Mouse (Mus musculus): ENCODE data around the gene Unc50. TPM values are rescaled to one million over a fixed set of nuclear protein-coding genes. Genes with fewer than 3 reads are reported as not detected.

Unc50 gene
- total and polyA plus RNA-seq, 3 experiments, result 61.8 to 609 (median 62.3) TPM

DNA sequence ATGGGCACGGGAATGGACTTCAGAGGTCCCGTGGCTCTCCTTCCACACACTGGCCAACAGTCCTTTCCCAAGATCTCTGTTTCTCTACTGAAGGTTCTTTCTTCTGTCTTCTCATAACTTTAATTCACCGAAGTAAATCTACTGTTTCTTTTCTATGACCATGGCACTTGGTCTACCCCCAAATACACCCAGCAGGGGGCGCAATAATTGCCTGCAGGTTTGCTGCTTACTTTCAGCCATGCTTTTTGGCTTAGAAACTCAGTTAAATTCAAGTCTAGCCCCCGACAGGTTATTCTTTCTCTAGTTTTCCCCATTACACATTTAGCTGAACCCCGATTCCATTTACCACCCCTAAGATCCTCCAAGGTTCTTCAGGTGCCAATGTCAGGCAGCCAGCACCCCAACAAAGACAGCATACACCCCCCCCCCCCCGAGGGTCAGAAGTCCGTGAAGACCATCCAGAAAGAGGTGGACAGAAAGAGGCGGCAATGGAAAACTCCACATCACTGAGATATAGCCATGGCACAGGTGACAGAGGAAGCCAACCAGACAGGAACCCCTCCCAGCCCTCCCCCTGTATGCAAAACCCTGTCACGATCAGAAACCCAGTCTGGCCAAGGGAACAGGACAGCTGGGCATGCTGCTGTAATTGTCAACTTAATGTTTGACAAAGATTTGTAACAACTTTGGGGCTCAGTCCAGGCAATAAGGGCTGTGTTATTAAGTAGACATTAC, 18.6 kb downstream of the Unc50 start (continued):
- no peak for TF ChIP-seq USF1 (IDR thresholded peaks at IDR 0.05; ENCODE audit: low read depth, low read length)
- TF ChIP-seq E2F4 (IDR thresholded peaks at IDR 0.05; ENCODE audit: borderline replicate concordance, low read depth, low read length), result no peak
- TF ChIP-seq MYC (IDR thresholded peaks at IDR 0.05; ENCODE audit: low read depth, low read length), result no peak
- TF ChIP-seq JUND (IDR thresholded peaks at IDR 0.05; ENCODE audit: low read depth, low read length), result no peak
- TF ChIP-seq EP300 (IDR thresholded peaks at IDR 0.05; ENCODE audit: low read depth in 1 of 2, low read length in 2 of 2), result no peak

DNA sequence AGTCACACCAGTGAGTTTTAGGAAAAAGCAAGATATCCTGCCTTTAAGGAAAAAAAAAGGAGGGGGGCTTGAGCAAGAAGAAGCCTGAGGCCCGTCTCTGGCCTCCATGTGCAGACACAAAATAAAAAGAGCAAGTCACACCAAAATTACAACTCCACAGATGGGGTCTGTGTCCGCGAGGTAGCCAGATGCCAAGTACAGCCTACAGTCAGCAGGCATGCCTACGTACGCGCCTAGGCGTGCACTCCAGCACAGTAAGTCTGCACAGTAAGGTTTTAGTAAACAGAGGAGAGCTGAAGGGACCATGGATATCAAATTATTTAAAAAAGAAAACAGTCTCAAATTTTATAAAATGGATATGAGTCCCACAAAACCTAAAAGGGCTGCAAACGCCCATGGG, 21.3 kb downstream of the Unc50 start:
- H3K36me3 ChIP-seq (ENCODE audit: control insufficient read depth in 1 of 2, insufficient read depth in 2 of 2, low read length in 2 of 2), result no peaks in the 10 kb centered on the region
- TF ChIP-seq UBTF (IDR thresholded peaks at IDR 0.05; ENCODE audit: borderline replicate concordance, insufficient read depth, low read depth, low read length), result no peak
- no peak for TF ChIP-seq MYC (IDR thresholded peaks at IDR 0.05; ENCODE audit: low read depth, low read length)
- TF ChIP-seq MYB (IDR thresholded peaks at IDR 0.05; ENCODE audit: low read depth, low read length), result no peak
- TF ChIP-seq BHLHE40 (IDR thresholded peaks at IDR 0.05; ENCODE audit: borderline replicate concordance, low read depth, low read length), result no peak
- no peak for TF ChIP-seq JUND (IDR thresholded peaks at IDR 0.05; ENCODE audit: low read depth, low read length)
- TF ChIP-seq SIN3A (IDR thresholded peaks at IDR 0.05; ENCODE audit: low read length), result no peak
- TF ChIP-seq SMC3 (IDR thresholded peaks at IDR 0.05; ENCODE audit: low read depth, low read length), result no peak
- no peak for TF ChIP-seq GABPA (IDR thresholded peaks at IDR 0.05; ENCODE audit: low read depth, low read length)
- no peak for TF ChIP-seq RAD21 (IDR thresholded peaks at IDR 0.05; ENCODE audit: low read depth, low read length)
- no peak for TF ChIP-seq MAFK (IDR thresholded peaks at IDR 0.05; ENCODE audit: borderline replicate concordance, low read depth, low read length)
- no peak for TF ChIP-seq CTCF (IDR thresholded peaks at IDR 0.05 in 2 of 3, conservative IDR thresholded peaks at IDR 0.05 in 1 of 3; ENCODE audit: control insufficient read depth in 1 of 3, insufficient read depth in 1 of 3, low read depth in 2 of 3, low read length in 3 of 3, poor library complexity in 1 of 3, severe bottlenecking in 1 of 3)
- TF ChIP-seq EP300 (IDR thresholded peaks at IDR 0.05; ENCODE audit: low read depth in 1 of 2, low read length in 2 of 2), result no peak
- no peak overlapping the region for H3K4me3 ChIP-seq (ENCODE audit: control insufficient read depth in 1 of 2, insufficient read depth in 1 of 2, low read depth in 2 of 2, low read length in 2 of 2)
- H3K79me2 ChIP-seq (ENCODE audit: control insufficient read depth, insufficient read depth, low read length, poor library complexity), result no peaks in the 10 kb centered on the region
- no peak for DNase-seq (ENCODE audit: low read depth, low spot score)
- no peak overlapping the region for H3K27ac ChIP-seq (ENCODE audit: control insufficient read depth, low read depth, low read length)
- no peaks in the 10 kb centered on the region for H3K27me3 ChIP-seq (ENCODE audit: control insufficient read depth in 1 of 2, insufficient read depth in 2 of 2, low read length in 2 of 2)
- no peaks in the 10 kb centered on the region for H3K4me1 ChIP-seq (ENCODE audit: control insufficient read depth in 1 of 2, insufficient read depth in 2 of 2, low read length in 2 of 2)
- no peaks in the 10 kb centered on the region for H3K9me3 ChIP-seq (replicated peaks; ENCODE audit: insufficient read depth, low read length)
- H3K9ac ChIP-seq (ENCODE audit: control insufficient read depth, low read depth, low read length, poor library complexity, severe bottlenecking), result no peak overlapping the region

DNA sequence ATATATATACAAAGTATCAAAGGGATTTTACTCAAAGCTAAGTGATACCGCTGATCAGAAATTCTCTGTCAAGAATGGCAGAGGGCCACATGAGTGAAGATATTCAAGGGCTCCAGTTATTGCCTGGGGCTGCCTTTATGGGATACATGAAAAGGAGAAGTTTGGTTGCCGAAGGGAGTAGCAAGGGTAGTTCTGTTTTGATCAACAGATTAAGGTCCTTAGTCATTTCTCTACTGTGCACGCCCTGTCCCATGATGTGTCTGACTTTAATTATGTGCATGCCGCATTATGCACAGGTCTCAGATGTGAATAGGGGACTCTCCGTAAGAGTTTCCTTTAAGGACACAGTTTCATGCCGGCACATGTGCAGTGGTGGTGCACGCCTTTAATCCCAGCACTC, 27.6 kb downstream of the Unc50 start:
- peak overlapping the region; percentile 1; the same call in 1 of the 2 replicates for H3K9ac ChIP-seq (ENCODE audit: control insufficient read depth, low read depth, low read length, poor library complexity, severe bottlenecking)
- DNase-seq (ENCODE audit: low read depth, low spot score), result peak; percentile 86
- no peaks in the 10 kb centered on the region for H3K79me2 ChIP-seq (ENCODE audit: control insufficient read depth, insufficient read depth, low read length, poor library complexity)
- H3K27me3 ChIP-seq (ENCODE audit: control insufficient read depth in 1 of 2, insufficient read depth in 2 of 2, low read length in 2 of 2), result no peaks in the 10 kb centered on the region
- no peak overlapping the region; a peak in 2 of 4 replicates for H3K4me3 ChIP-seq (ENCODE audit: control insufficient read depth in 1 of 2, insufficient read depth in 1 of 2, low read depth in 2 of 2, low read length in 2 of 2)
- peak overlapping the region; percentile 22; the same call in 1 of the 2 replicates for H3K27ac ChIP-seq (ENCODE audit: control insufficient read depth, low read depth, low read length)
- peaks cover 0 to 8% of the 10 kb centered on the region in 2 experiments; a peak in 2 of 4 replicates for H3K36me3 ChIP-seq (ENCODE audit: control insufficient read depth in 1 of 2, insufficient read depth in 2 of 2, low read length in 2 of 2)
- peaks cover 0 to 10% of the 10 kb centered on the region in 2 experiments; a peak in 3 of 4 replicates for H3K4me1 ChIP-seq (ENCODE audit: control insufficient read depth in 1 of 2, insufficient read depth in 2 of 2, low read length in 2 of 2)
- no peaks in the 10 kb centered on the region for H3K9me3 ChIP-seq (replicated peaks; ENCODE audit: insufficient read depth, low read length)
- TF ChIP-seq RCOR1 (IDR thresholded peaks at IDR 0.05; ENCODE audit: low read depth, low read length) (no peak), BHLHE40 (IDR thresholded peaks at IDR 0.05; ENCODE audit: borderline replicate concordance, low read depth, low read length) (no peak), MAFK (IDR thresholded peaks at IDR 0.05; ENCODE audit: borderline replicate concordance, low read depth, low read length) (no peak), CTCF (IDR thresholded peaks at IDR 0.05 in 2 of 3, conservative IDR thresholded peaks at IDR 0.05 in 1 of 3; ENCODE audit: control insufficient read depth in 1 of 3, insufficient read depth in 1 of 3, low read depth in 2 of 3, low read length in 3 of 3, poor library complexity in 1 of 3, severe bottlenecking in 1 of 3) (no peak), UBTF (IDR thresholded peaks at IDR 0.05; ENCODE audit: borderline replicate concordance, insufficient read depth, low read depth, low read length) (no peak), POLR2A (IDR thresholded peaks at IDR 0.05; ENCODE audit: control insufficient read depth in 1 of 2, insufficient read depth in 1 of 2, low read depth in 1 of 2, low read length in 2 of 2, poor library complexity in 1 of 2) (no peak), MXI1 (IDR thresholded peaks at IDR 0.05; ENCODE audit: low read depth, low read length) (peak; percentile 51; the same call in 1 of the 2 replicates), MYB (IDR thresholded peaks at IDR 0.05; ENCODE audit: low read depth, low read length) (no peak), CHD2 (IDR thresholded peaks at IDR 0.05; ENCODE audit: low read length) (no peak), GATA1 (IDR thresholded peaks at IDR 0.05; ENCODE audit: low read depth, low read length) (peak; percentile 61), NELFE (IDR thresholded peaks at IDR 0.05; ENCODE audit: low read depth, low read length) (no peak), E2F4 (IDR thresholded peaks at IDR 0.05; ENCODE audit: borderline replicate concordance, low read depth, low read length) (no peak), KAT2A (conservative IDR thresholded peaks at IDR 0.05; ENCODE audit: low read depth, low read length) (no peak), CHD1 (IDR thresholded peaks at IDR 0.05; ENCODE audit: low read depth, low read length) (no peak), ELF1 (IDR thresholded peaks at IDR 0.05; ENCODE audit: low read depth, low read length) (no peak), HCFC1 (IDR thresholded peaks at IDR 0.05; ENCODE audit: low read depth, low read length) (no peak), TBP (IDR thresholded peaks at IDR 0.05; ENCODE audit: low read depth, low read length) (no peak), SIN3A (IDR thresholded peaks at IDR 0.05; ENCODE audit: low read length) (peak; percentile 47; the same call in 1 of the 2 replicates), GABPA (IDR thresholded peaks at IDR 0.05; ENCODE audit: low read depth, low read length) (no peak), ZMIZ1 (IDR thresholded peaks at IDR 0.05; ENCODE audit: low read depth, low read length) (no peak), EP300 (IDR thresholded peaks at IDR 0.05; ENCODE audit: low read depth in 1 of 2, low read length in 2 of 2) (peak; percentile 12 to 63; a peak in 3 of 4 replicates)

All from MEL (cell line).